Mouse (Mus musculus) forebrain, embryonic 11.5 days (tissue): ENCODE measurements around the gene Pawr. TPM values are rescaled to one million over a fixed set of nuclear protein-coding genes. Genes with fewer than 3 reads are reported as not detected.

Experiments
- ATAC-seq: fragments of 200-750 bp; cut with Nextera tagmentation; replicated peaks from 2 replicates; pipeline ENCODE4 v1.8.0; 2017; ENCODE audit warnings: moderate TSS enrichment; ENCODE audit not compliant: low FRiP score
- DNase-seq: peaks from one replicate; pipeline ENCODE4 v3.0.0-alpha.2; 2017; ENCODE audit warnings: low spot score
- H3K27ac ChIP-seq: fragments of 300-500 bp; sonication (generic); 2 replicates; pipeline ENCODE4 v1.5.1; 2014; ENCODE audit warnings: low read depth, low read length
- H3K27me3 ChIP-seq: fragments of 300-500 bp; sonication (generic); 2 replicates; pipeline ENCODE4 v1.6.1; 2014; ENCODE audit warnings: mild to moderate bottlenecking, low read length, mixed read lengths; ENCODE audit not compliant: control insufficient read depth, insufficient read depth
- H3K36me3 ChIP-seq: fragments of 300-500 bp; sonication (generic); 2 replicates; pipeline ENCODE4 v1.6.1; 2014; ENCODE audit warnings: mild to moderate bottlenecking, low read length, moderate library complexity, mixed read lengths; ENCODE audit not compliant: control insufficient read depth, insufficient read depth
- H3K4me1 ChIP-seq: fragments of 300-500 bp; sonication (generic); replicated peaks from 2 replicates; pipeline ENCODE4 v1.6.1; 2014; ENCODE audit warnings: low read length, mixed read lengths; ENCODE audit not compliant: control insufficient read depth, insufficient read depth
- H3K4me2 ChIP-seq: fragments of 300-500 bp; sonication (generic); 2 replicates; pipeline ENCODE4 v1.6.1; 2014; ENCODE audit warnings: low read depth, mild to moderate bottlenecking, low read length, moderate library complexity, mixed read lengths; ENCODE audit not compliant: severe bottlenecking
- H3K4me3 ChIP-seq: fragments of 300-500 bp; sonication (generic); 2 replicates; pipeline ENCODE4 v1.5.1; 2014; ENCODE audit warnings: low read depth, low read length
- H3K9ac ChIP-seq: fragments of 300-500 bp; sonication (generic); 2 replicates; pipeline ENCODE4 v1.6.1; 2014; ENCODE audit warnings: low read length
- H3K9me3 ChIP-seq: fragments of 300-500 bp; sonication (generic); 2 replicates; pipeline ENCODE4 v1.6.1; 2016; ENCODE audit warnings: low read length, mixed read lengths; ENCODE audit not compliant: control insufficient read depth
- whole genome bisulfite sequencing: fragments of 180-500 bp; shearing (Covaris S2); extraction: QIAGEN DNeasy Blood & Tissue Kit; methylation state at CpG from one replicate; pipeline ENCODE4 v1.1.7; 2014; 5-methylcytosine and 5-hydroxymethylcytosine counted together
- polyA plus RNA-seq: library from polyadenylated mRNA; unstranded; fragments of >200 nt; fragmentation: Nextera tagmentation; extraction: Ambion mirVana; gene quantifications from 2 replicates; pipeline ENCODE4 v1.2.1, GENCODE M21; 2014

The Pawr gene
- polyA plus RNA-seq, 1 experiment from 2014 or later: 18.3 TPM

GRCm38 (mm10) chr10:108299828-108300227, 32.1 kb upstream of the Pawr start:
- H3K27ac ChIP-seq: no peak overlapping the region
- H3K4me2 ChIP-seq: no peak overlapping the region
- no peak for ATAC-seq
- no peak overlapping the region for H3K4me3 ChIP-seq
- H3K9me3 ChIP-seq: no peaks in the 10 kb centered on the region
- H3K4me1 ChIP-seq: no peaks in the 10 kb centered on the region
- no peaks in the 10 kb centered on the region for H3K27me3 ChIP-seq
- no peak overlapping the region for H3K9ac ChIP-seq
- DNase-seq: no peak
- 86% methylated on average over 11 of the region's 11 CpGs for WGBS
- no peaks in the 10 kb centered on the region for H3K36me3 ChIP-seq

GRCm38 (mm10) chr10:108300843-108301242, 31.1 kb upstream of the Pawr start:
- Histone ChIP-seq H3K27ac (no peak overlapping the region), H3K4me3 (no peak overlapping the region), H3K36me3 (no peaks in the 10 kb centered on the region), H3K4me2 (0 out of 2 replicates have a peak overlapping the region, but pooled peaks have one; percentile 11), H3K9me3 (no peaks in the 10 kb centered on the region), H3K9ac (no peak overlapping the region), H3K4me1 (no peaks in the 10 kb centered on the region), H3K27me3 (no peaks in the 10 kb centered on the region)
- 16% methylated on average over 19 of the region's 19 CpGs for WGBS
- DNase-seq: peak; percentile 88
- ATAC-seq: peak; percentile 71

- Histone ChIP-seq H3K4me3 (no peak overlapping the region), H3K36me3 (no peaks in the 10 kb centered on the region), H3K4me2 (no peak overlapping the region), H3K27ac (no peak overlapping the region), H3K9me3 (no peaks in the 10 kb centered on the region), H3K4me1 (no peaks in the 10 kb centered on the region), H3K9ac (no peak overlapping the region), H3K27me3 (no peaks in the 10 kb centered on the region)
- WGBS: 78% methylated on average over 11 of the region's 11 CpGs
- no peak for ATAC-seq
- DNase-seq: no peak
Observed at GRCm38 (mm10) chr10:108307772-108308171, 24.1 kb upstream of the Pawr start.

GRCm38 (mm10) chr10:108310195-108310594, 21.7 kb upstream of the Pawr start:
- H3K4me1 ChIP-seq: no peaks in the 10 kb centered on the region
- ATAC-seq (no peak), DNase-seq (no peak)
- H3K4me2 ChIP-seq: no peak overlapping the region
- H3K4me3 ChIP-seq: no peak overlapping the region
- no peaks in the 10 kb centered on the region for H3K27me3 ChIP-seq
- no peak overlapping the region for H3K27ac ChIP-seq
- 88% methylated on average over 5 of the region's 5 CpGs for WGBS
- no peak overlapping the region for H3K9ac ChIP-seq
- H3K9me3 ChIP-seq: no peaks in the 10 kb centered on the region
- H3K36me3 ChIP-seq: no peaks in the 10 kb centered on the region

- Histone ChIP-seq H3K27ac (no peak overlapping the region), H3K9ac (no peak overlapping the region), H3K27me3 (no peaks in the 10 kb centered on the region), H3K36me3 (no peaks in the 10 kb centered on the region), H3K9me3 (no peaks in the 10 kb centered on the region), H3K4me3 (no peak overlapping the region), H3K4me1 (no peaks in the 10 kb centered on the region), H3K4me2 (no peak overlapping the region)
- no peak for DNase-seq
- 88% methylated on average over 3 of the region's 3 CpGs for WGBS
- ATAC-seq: no peak
Observed at GRCm38 (mm10) chr10:108311396-108311795, 20.5 kb upstream of the Pawr start.

GRCm38 (mm10) chr10:108313845-108314244, 18.1 kb upstream of the Pawr start:
- Histone ChIP-seq H3K4me2 (no peak overlapping the region), H3K4me1 (no peaks in the 10 kb centered on the region), H3K27me3 (no peaks in the 10 kb centered on the region), H3K4me3 (no peak overlapping the region), H3K27ac (no peak overlapping the region), H3K36me3 (no peaks in the 10 kb centered on the region), H3K9ac (no peak overlapping the region), H3K9me3 (no peaks in the 10 kb centered on the region)
- no peak for ATAC-seq
- 76% methylated on average over 6 of the region's 6 CpGs for WGBS
- DNase-seq: no peak

GRCm38 (mm10) chr10:108314396-108314795, 17.5 kb upstream of the Pawr start:
- Histone ChIP-seq H3K9me3 (no peaks in the 10 kb centered on the region), H3K27ac (no peak overlapping the region), H3K9ac (no peak overlapping the region), H3K4me2 (no peak overlapping the region), H3K4me1 (no peaks in the 10 kb centered on the region), H3K36me3 (no peaks in the 10 kb centered on the region), H3K4me3 (no peak overlapping the region), H3K27me3 (no peaks in the 10 kb centered on the region)
- no peak for DNase-seq
- no peak for ATAC-seq
- 92% methylated on average over 8 of the region's 8 CpGs for WGBS

- 96% methylated on average over 7 of the region's 7 CpGs for WGBS
- DNase-seq (no peak), ATAC-seq (no peak)
Observed at GRCm38 (mm10) chr10:108315236-108315635, 16.7 kb upstream of the Pawr start.

GRCm38 (mm10) chr10:108328356-108328755, 3.6 kb upstream of the Pawr start:
- WGBS: 86% methylated on average over 7 of the region's 7 CpGs
- Histone ChIP-seq H3K4me3 (no peak overlapping the region), H3K36me3 (no peaks in the 10 kb centered on the region), H3K9ac (no peak overlapping the region), H3K4me1 (no peaks in the 10 kb centered on the region), H3K27me3 (peaks cover 7% of the 10 kb centered on the region; the same call in 1 of the 2 replicates), H3K4me2 (no peak overlapping the region), H3K27ac (no peak overlapping the region), H3K9me3 (no peaks in the 10 kb centered on the region)
- ATAC-seq (no peak), DNase-seq (no peak)

More at GRCm38 (mm10) chr10:108315236-108315635, 16.7 kb upstream of the Pawr start:
- Histone ChIP-seq H3K36me3 (no peaks in the 10 kb centered on the region), H3K27me3 (no peaks in the 10 kb centered on the region), H3K9ac (no peak overlapping the region), H3K27ac (no peak overlapping the region), H3K9me3 (no peaks in the 10 kb centered on the region), H3K4me1 (no peaks in the 10 kb centered on the region), H3K4me2 (no peak overlapping the region), H3K4me3 (no peak overlapping the region)
